Mouse (Mus musculus) 3T3-L1 (cell line): ENCODE results near the gene Cdh13.

Experiments
- DNase-seq: peaks from one replicate; pipeline ENCODE4 v3.0.0-alpha.2; 2015; ENCODE audit warnings: low read depth, low spot score

The Cdh13 gene

DNA sequence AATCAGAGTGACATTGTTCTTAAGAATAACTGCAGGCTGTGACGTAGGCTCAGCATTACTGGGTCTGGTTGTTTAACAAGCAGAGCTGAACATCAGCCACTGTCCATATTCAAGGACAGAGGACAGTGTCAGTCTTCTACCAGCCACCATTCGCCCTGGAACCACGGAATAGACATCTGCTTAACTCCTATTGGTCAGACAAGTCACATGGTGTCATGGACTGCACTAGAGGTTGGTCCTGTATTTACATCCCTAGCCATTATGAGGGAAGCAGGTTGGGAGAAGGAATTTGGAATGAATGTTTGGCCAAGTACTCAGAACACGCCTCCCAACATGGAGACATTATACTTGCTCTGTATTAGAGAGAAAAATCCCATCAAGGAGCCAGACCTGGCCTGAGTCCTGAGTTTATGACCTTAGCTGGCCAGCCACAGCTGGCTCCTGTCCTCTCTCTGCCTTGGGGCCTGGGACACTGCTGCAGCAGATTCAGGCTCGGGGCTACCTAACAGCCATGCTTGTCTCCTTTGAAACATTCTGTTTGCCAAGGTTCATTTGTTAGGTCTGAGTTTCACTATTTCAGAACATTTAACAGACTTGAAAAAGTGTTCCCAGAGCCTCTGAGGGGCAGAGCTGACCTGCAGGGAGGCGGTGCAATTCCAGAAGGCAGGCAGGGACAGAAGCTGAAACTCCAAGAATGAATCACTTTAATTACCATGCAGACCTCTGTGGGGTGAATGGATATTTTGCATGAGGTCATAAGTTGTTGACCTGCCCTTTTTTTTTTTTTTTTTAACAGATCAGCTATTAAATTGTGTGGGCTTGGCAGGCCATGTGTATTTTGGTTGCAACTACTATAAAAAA is 282.6 kb downstream of the Cdh13 start:
- DNase-seq: peak; percentile 61

DNA sequence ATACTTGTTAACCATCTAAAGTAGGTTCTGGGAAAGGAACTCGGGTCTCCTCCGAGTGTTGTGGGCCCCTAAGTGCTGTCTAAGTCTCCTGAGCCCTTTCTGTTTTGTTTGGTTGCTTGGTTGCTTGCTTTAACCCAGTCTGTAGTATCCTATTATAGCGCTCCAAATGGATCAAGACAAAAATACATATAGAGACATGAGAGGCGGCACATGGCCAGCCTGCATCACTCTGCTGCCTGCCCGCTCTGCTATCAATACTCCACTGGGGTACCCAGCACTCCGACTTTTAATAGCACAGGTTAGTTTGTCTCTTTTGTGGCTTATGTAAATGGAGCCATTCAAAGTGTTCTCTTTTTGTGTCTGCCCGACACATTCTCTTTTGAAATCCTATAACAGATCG is 285.8 kb downstream of the Cdh13 start:
- DNase-seq: no peak

DNA sequence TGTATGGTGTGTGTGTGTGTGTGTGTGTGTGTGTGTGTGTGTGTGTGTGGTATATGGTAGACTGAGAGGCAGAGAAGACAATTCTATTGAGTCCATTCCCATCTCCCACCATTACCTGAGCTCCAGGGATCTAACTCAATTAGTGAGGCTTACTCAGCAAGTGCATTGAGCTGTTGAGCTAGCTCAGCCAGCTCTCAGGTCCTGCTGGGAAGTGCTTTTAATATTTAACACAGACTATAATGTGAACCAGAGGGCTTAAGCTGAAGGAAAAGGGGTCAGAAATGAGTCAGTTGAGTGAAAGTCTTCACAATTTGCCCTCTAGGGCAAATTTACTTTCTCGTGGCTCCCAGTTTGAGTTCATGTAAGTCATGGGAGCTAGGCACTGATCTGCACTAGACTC is 297.7 kb downstream of the Cdh13 start:
- no peak for DNase-seq

DNA sequence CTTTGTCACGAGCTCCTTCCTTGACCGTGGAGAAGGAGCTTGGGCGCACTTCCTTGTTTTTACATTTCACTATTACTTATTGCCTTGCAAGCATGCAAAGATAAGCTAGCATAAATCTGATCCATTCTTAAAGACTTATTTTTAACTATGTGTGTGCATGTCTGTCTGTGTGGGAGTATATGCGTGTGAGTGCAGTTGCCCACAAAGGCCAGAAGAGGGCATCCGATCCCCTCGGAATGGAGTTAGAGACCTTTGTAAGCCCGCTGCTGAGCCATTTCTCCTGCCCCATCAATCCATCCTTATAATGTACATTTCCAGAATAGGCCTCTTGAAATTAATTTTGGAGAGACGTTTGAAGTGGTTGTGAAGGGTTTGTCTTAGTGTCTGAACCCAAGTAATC is 298.7 kb downstream of the Cdh13 start:
- DNase-seq: no peak

DNA sequence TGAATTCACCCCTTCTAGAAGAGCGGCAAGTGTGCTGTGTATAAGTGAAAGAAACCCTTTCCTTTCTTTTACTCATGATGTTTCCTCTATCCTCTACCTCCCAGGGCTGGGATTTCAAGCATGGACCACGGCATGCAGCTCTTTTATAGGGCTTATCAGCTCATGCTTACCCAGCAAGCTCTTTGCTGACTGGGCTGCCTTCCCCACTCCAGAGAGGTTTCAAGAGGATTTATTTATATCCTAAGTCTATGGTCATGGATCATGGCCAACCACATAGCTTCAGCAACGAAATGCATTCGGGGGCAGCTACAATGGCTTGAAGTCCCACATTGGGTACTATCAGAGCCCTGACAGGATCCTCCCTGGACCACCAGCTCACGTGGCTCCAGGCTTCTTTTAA is 304.4 kb downstream of the Cdh13 start:
- no peak for DNase-seq

DNA sequence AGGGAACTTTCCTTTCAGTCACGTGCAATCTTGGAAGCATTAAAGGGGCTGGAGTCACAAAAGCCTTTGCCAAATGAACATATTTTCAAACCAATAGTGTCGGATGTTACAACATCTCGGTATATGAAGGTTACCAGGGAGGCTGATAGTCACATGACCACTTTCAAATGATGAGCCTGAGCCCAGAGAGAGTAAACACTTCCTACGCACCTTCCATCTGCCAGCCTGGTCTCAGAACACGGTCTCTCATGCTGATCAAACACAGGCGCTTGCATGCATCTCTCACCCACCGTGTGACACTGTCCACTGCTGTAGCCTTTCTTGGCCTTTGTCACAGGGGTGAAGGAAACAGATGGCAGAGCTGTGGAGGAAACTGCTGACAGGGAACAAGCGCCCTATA is 313.3 kb downstream of the Cdh13 start:
- no peak for DNase-seq

DNA sequence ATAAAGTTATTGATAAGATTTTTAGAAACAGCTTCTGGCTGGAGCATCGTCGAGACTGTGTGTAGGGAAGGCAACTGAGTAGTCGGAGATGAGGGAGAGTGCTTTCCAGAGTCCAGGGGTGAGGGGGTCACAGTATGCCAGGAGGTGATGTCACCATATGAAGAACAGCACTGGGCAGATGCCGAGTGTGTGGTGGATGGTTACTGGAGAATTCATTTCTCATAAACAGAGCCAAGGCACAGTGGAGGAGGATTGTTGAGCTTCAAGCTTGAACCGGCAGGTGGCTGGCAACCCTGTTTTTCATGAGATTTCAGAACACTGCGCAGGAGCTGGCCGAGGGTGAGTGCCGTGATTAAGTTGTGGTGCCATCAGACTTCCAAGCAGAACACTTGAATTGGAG is 317.8 kb downstream of the Cdh13 start:
- DNase-seq: no peak

DNA sequence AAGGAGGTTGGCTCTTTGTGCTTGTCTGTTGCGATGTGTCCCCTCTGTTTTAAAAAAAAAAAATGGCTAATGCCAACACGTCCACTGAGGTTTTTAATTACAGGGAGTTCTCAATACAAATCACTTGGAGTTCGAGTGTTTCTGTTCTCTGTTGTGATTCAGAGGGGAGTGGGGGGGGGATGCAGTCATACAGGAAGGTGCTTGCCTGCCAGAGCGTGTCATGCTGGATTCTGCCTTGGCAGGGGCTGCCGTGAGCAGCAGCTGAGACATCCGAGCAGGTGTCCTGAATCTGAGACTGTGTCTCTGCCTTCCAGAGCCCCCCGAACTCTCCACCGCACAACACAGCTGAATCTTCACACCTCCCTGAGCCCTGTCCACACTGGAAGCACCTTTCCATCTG is 318.5 kb downstream of the Cdh13 start:
- no peak for DNase-seq

DNA sequence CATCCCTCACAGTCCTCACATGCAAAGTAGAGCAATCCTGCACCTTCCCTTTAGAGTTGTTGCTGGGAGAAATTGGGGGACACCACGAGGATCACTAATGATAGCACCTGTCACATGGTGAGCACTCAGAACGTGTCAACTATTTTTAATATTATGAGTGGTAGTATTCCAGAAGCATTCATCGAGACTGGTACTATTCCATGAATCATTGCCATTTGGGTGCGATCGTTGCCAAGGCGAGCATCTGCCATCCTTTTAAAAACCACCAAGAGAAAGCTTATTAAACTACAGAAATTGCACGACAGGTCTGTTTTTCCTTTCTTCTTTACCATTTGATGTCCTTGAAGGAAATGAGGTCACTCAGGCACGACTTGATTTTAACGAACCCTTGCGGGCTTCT is 328.0 kb downstream of the Cdh13 start:
- no peak for DNase-seq

DNA sequence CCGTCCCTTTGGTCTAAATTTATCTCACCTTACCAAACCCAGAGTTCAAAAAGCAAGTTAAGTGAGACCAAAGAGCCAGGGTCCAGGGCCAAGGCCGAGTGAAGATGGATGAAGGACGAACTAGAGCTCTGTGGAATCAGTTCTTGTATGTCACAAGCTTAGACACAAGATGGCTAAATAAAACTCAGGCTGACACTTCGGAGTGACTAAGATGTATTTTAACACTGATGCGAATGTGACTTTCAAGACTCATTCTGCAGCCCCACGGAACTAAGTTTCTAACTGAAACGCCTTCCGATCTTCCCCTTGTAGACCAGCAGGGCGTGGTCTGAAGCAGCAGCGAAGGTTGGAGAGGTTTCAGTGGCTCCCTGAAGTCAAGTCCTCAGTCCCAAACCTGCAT is 334.7 kb downstream of the Cdh13 start:
- DNase-seq: no peak

DNA sequence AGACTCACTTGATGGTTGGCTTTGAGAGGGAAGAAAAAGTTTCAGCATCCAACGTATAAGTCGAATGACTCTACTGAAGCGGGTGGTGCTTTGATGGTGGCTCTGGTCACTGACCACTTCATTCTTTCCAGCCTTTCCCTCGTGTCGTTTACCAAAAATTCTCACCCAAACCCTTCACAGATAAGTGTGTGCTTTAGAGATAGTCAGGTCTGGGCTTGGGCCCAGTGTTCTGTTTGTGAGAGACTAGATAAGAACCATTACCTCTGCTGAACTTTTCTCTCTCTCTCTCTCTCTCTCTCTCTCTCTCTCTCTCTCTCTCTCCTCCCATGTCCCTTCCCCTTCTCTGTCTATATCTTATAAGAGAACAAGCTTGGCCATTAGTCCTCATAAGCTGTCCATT is 342.9 kb downstream of the Cdh13 start:
- DNase-seq: no peak

DNA sequence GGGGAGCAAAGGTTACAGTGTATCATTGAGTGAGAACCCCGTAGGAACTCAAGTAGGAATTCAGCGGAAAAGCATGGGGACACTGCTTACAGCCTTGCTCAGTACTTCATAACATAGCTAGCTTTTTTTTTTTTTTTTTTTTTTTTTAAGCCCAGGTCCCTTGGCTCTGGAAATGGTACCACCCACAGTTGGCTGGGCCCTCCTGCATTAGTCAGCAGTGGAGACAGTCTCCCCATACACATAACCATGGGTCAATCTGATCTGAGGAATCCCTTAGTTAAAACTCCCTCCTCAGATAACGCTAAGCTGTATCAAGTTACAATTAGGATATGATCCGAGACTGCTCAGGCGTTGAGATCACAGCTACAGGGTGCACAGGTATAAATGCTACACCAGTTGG is 344.2 kb downstream of the Cdh13 start:
- DNase-seq: peak; percentile 76

DNA sequence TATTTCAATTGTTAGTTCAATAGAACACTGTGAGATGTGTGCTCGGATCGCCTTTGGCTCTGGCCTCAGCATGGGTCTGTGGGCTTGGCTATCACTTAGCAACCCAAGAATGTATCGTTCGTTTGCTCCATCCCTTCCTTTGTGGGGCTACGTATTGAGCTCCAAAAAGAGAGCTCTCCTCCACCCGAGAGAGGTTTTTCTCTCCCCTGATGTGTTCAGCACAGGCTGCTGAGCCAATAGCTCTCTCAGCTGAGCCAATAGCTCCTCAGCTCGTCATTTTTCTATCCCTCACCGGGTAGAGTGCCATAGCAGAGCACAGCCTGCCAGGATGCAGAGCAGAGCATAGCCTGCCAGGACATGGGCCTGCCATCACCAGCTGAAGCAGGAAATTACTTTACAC is 345.2 kb downstream of the Cdh13 start:
- no peak for DNase-seq

DNA sequence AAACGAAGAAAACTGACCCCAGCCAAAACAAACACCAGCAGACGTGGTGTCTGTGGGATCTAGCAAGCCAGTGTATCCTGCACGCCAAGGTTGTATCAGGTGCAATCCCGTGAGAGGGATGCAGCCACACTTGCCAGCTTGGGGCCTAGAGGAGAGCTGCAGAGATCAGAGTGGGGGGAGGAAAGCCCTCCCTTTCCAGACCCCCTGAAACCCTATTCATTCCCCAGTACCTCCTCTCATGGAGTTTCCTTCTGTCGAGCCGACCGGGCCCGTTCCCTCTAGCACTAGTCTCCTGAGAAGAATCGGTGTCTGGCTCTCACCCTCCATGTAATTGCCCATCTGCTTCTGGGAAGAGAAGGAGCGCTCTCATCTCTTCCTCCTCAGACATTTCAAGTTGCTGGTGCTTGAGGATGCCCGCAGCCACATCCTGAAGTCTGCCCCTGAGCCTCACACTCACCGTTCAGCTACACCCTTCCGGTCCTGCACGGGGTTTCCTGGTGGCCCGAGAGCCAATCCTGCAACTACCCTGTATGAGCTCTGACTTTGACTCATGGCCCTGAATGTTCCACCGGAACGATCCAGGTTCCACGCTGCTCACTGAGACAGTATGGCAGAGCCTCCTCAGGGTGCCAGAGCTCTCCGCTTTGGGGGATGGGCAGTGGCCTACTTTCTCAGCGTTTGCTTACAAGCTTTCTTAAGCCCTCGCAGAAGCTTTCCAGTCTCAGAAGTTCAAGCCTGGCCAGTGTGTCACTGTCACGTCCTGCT is 351.9 kb downstream of the Cdh13 start:
- DNase-seq: no peak

DNA sequence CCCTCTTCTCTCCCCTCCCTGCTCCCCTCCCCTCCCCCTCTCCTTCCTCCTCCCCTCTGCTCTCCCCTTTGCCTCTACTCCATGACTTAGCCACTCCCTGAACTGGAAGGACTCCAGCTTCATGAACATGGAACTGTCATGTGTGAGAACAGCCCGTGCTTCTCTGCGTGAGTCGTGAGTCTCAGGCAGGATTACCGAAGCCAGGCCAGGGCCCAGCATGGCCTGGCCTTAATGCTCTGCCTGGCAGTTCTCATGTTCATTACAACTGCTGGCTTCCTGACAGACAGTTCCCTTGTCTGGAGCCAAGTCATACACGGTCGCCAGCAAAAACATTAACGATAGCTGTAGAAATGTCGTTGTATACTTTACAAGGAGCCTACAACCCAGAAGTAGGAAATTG is 356.1 kb downstream of the Cdh13 start:
- no peak for DNase-seq

DNA sequence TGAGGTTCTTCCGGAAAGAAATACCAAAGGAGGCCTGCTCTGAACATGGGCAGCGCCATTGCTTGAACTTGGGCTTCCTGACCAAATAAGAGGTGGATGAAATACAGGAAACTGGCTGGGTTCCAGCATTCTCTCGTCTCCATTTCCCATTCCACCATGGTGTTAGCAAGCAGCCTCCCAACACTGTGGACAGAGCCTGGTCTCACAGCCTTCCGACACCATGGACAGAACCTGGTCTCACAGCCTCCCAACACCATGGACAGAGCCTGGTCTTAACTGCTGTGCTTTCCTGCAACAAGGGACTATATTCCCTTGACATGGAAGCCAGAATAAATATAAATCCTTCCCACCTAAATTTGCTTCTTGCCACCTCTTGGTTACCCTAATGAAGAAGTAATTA is 358.3 kb downstream of the Cdh13 start:
- no peak for DNase-seq

DNA sequence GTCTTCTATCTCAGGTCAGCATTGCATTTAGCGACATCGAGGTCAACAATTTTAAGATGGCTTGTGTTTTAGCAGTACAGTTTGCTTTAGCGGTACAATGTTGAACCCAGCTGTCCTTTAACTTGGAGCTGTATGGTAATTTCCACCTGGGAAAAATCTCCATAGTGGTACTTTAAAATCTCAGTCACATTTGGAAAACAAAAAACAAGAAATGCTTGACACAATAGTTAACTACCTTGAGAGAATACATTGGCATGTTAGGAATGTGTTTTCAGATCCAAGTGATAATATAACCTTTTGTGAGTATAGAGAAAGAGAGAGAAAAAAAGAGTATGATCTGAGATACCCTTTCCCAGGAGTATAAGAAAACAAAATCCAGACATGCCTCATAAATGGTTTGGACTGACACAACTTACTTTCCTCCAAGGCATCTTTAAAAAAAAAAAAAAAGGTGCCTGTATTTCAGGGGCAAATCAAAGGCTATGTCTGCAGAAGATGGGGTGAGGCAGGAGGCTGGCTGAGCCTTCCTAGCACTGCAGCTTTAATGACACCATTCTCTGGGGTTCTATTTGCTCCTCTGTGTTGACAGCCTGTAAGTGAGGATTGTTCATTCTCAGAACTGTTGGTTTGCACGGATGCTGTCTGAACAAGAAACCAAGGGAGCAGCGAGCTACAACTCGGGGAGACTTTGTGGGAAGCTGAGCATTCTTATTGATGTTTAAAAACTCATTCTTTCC is 365.4 kb downstream of the Cdh13 start:
- DNase-seq: no peak

DNA sequence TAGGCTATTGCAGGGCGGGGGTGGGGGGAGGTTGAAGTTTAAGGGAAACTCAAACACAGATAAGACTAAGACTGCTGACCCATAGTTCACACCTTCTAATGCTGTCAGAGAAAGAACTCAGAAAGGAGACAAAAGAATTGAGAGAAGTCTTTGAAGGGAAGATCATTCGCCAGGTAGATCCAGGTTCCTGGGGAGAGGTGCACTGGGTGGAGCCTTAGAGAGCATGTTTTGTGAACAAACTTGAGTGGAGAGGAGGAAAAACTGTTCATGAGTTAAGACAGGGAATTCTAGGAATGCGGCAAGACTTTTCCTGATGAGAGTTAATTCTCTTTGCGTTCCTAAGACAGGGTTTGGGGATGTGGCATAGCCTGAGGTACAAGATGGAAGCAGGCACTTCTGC is 366.4 kb downstream of the Cdh13 start:
- no peak for DNase-seq

DNA sequence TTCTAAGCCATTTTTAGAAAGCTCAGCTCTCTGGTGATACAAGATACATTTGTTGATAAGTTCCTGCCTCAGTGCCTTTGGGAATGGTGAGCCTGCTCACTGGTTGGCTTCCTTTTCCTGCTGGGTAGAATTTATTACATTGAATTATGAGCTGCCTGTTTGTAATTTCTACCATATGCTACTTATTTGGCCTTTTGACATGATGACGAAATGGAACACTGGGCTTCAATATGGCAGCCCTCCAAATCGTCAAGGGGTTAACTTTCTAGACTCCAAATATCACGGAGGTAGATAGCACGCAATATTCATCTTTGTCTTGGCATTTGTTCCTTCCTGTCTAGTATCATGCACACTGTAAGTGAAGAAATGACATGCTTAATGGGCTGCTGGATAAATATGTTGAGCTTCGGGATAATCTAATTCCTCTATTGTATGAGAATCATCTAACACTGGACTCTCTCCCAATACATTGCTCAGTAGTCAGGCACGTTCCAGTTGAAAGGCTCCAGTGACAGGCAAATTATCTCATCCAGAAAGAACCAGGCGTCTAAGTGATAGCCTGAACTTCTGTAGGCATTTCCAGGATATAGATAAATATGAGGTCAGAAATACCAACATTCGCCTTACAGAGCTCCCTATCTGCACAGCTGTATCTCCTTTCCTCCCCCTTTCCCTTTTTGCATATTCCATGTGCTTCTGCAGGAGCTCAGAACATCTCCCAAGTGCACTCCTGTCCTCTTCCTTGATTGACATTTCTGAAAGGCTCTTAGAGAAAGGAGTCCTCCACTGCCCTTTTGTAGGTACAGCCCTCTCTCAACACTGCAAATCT is 378.7 kb downstream of the Cdh13 start:
- peak; percentile 65 for DNase-seq

DNA sequence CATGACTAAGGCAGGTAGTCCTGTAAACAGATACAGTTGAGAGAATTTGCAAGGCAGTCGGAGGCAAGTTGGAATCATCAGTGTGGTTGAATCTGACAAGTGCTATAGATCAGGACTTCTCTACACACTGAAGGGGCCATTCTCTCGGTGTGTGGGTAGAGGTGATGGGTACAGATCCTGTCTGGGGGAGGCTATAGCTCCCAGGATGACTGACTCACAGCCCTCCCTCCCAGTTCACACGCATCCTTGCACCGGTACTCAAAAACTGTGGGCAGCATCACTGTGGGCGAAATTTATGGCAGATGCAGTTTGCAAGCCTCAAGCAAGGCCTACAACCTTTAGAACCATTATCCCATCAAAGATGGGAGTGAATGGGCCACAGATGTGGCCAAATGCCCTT is 381.5 kb downstream of the Cdh13 start:
- no peak for DNase-seq

DNA sequence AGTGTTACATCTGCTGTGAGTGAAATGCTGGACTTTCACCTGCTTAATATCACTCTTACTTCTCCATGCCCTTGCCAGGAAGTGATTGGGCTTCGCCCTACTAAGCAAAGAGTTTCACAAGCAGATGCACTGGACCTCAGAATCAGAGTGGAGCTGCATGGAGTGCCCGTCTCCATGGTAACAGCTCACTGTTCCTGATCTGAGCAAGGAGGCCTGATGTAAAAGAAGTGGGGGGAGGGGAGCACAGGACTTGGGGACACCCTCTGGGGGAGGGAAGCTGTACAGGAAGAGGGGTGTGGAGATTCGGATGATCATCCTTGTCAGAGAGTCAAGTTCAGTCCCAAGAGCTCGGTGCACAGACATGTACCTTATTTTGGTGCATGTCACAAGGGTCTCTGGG is 384.2 kb downstream of the Cdh13 start:
- no peak for DNase-seq

DNA sequence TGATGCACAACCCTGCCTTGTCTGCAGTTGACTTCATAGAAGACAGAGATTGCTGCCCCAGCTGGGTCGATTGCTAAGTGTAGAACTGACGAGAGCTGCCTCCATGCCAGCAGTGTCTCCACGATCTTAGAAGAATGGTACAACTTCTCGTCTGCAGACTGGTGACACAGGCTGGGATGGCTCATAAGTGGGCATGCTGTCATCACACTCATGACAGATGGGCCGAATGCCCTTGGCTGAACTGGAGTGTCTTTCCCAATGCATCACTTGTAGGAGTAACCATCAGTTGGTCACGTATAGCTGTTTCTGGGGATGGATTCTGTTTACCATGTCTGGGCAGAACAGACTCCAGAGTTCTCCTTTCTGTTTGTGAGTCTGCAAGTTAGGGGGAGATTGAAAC is 392.7 kb downstream of the Cdh13 start:
- peak; percentile 37 for DNase-seq
